Mouse (Mus musculus) layer of hippocampus, adult 9-11 months (tissue): ENCODE measurements around the gene Mok.
A peak's percentile ranks its signal among the peaks of the same experiment; 100 is the strongest.

Source experiments
- DNase-seq: peaks from one replicate; pipeline ENCODE4 v3.0.0; 2022

The Mok gene

DNA sequence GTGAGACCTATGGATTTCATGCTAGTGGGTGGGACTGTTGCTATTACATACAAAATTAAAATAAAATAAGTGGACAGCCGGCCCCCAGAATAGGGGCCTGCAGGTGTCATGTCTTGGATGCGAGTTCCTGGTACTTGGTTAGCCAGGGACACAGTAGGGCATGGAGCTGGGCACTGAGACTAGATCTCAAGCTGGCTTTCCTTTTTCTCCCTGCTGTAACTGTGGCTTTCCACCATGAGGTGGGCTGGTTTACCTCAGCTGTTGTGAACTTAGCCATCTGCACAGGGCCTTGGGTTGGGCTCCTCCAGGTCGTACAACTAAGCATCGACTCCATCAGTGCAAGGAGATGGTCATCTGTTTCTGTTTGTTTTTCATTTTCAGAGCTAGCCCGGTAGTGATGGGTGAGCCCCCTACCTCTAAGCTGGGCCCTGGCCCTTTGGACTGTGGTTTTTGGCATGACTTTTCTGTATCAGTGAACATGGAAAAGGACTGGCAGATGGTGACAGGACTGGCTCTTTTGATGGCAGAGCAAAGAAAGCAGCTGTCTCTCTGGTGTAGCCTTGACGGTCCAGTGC is 5.5 kb upstream of the Mok start:
- DNase-seq: no peak

DNA sequence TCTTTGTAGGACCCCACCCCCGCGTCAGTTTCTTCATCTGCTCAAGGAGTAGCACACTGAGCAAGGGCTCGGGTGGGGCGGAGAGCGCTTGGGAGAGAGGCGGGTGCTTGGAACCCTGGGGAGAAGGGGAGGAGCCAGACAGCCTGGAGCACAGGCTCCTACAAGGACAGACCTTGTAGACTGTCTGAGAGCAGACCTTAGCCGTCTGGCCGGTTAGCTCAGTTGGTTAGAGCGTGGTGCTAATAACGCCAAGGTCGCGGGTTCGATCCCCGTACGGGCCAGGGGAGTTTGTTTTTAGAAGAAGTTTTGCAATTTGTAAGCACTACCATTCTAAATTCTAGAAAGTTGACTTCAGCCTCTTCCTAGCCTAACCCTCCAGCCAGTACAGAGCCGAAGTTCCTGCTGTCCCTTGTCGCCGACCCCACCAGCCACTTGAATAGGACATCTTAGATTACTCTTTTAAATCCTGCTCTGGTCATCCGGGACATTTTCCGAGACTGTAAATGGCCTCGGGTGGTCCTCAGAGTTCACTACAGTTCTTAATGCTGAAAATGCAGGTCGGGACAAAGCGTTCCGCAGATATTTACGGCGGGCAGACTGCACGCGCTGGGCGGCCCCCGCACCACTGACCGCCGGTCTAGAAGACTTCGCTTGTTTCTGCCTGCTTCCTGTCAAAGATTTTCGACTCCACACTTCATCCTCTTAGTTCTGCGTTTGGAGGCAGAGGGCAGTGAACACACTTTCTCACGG is 4.6 kb upstream of the Mok start:
- DNase-seq: peak; percentile 89

DNA sequence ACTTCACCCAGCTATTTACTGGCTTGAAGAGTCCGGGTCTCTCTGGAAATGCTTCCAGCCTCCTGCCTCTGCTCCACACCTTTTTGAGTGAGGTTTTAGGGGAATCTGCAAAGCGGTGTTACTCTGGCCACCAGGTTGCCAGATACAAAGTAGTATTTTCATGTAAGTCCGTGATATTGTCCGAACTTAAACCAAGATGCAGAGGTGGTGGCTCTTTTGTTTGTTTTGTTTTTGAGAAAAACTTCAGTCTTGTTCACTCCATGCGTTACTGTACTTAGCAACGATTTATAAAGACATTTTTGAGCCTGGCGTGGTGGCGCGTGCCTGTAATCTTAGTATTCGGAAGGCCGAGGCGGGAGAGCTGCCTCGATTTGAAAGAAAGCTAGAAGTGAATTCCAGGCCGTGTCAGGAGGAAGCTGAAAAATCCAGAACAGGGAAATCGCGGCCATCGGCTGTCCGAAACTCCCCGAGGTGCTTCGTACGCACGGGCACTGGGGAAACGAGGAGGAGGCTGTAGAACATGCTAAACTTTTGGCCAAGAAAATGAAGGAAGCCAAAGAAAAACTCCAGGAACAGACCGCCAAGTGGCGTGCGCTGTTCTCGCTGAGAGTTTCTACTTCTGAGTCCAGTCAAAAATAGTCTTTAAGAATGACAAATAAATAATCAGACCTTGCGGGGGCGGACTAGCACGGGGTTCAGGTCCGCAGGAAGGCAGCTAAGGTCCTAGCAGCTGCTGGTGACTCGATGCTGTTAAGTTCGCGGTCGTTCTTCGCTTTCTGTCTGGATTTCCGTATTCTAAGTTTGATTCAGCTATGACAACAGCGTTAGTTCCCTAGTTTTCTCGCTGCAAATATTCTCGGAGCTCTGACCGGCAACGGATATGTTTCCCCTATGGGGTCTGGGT is 3.7 kb upstream of the Mok start:
- no peak for DNase-seq

DNA sequence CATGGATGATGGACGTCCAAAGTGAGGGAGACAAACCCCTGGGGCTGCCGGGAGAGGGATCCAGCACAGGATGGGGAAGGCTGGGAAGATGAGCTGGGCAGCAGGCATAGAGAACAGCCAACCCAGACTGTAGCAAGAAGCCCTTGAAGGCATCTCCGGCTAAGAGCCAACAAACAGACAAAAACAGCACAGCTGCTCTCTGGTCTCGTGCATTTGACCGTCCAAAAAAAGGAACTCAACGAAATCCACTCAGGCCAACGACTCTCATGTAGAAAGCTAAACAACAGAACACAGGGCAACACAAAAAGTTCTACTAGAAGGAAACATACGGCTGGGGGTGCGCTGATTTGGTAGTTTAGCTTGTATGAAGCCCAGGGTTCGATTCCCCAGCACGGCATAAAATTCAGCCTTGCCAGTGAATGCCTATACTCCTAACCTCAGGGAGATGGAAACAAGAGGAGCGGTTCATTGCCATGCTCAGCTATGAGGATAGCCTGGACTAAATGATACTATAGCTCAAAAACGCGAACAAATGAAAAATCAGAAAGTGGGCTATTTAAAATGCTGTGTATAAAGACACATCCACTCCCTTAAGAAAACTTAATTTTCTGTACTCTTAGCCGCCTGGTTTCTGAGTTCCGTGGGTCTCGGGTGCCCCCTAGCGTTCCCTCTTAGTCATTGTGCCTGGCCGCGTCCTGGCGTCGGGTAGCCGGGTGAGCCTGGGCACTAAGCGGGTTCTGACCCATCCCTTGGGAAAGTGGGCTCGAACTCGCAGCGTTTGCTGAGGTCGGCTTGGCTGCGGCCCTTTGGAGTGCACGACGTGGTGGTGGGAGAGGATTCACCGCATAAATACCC is 2.7 kb upstream of the Mok start:
- DNase-seq: no peak

DNA sequence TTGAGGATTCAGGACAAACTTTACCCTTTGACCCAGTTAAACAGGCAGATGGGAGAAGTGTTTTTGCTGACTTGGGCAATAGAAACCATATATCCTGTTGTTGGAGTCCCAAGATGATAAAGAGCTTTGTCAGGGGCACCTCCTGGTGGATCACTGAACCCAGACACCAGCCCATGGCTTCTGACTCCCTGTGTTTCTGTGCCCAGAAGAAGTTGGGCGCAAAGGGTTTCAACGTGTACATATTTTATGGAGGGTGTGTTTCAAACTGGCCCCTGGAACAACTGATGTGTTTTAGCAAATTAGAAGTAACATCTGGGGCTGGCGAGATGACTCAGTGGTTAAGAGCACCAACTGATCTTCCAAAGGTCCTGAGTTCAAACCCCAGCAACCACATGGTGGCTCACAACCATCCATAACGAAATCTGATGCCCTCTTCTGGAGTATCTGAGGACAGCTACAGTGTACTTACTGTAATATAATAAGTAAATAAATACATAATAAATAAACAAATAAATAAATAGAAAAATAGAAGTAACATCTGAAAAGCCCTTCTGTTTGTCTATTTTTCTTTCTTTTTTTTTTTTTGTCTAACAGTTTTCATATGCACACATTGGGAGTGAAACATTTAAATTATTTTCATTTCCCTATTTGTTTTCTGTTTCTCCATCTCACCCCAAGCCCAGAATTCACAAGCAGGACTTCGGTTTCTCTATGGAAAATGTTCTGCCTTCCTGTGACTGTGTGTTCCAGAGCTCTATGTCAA is 1.2 kb upstream of the Mok start:
- DNase-seq: no peak

DNA sequence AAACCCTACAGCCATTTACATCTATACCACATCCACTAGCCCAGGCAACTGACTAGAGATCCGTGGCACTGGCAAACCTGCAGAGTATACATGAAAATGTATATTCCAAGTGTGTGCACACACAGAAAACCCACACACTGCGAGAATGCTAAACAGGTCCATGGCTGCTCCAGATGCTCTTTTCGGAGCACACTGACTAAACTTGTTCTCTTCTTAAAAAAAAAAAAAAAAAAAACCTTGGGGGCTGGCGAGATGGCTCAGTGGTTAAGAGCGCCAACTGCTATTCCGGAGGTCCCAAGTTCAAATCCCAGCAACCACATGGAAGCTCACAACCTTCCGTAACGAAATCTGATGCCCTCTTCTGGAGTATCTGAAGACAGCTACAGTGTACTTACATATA is 2.9 kb downstream of the Mok start:
- no peak for DNase-seq

DNA sequence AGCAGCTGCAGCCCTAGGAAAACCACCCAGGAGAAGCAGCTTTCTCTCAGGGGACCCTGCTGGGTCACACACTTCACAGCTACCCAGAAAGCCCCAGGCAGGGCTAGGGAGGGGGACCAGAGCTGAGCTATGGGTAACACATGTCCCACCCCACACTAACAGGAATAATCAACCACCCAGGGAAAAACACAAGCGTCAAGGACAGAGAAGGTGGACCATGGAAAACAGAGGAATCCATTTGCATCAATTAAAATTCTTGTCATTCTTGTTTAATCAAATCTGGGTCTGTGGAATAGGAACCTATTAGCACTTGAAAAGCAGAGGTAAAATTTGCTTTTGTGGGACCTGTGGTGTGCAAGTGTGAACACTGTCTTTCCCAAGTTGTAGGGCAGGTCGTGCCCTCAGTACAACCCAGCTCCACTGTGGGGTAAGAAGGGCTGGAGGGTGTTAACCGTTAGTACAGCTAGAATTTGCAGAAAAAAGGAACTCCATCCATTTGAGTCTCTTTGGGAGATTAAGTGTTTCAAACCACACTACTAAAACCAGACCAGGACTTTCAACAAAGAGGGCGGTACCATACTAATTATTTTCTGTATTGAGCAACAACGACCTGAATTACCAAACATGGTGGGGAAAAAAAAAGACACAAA is 3.4 kb downstream of the Mok start:
- DNase-seq: no peak

DNA sequence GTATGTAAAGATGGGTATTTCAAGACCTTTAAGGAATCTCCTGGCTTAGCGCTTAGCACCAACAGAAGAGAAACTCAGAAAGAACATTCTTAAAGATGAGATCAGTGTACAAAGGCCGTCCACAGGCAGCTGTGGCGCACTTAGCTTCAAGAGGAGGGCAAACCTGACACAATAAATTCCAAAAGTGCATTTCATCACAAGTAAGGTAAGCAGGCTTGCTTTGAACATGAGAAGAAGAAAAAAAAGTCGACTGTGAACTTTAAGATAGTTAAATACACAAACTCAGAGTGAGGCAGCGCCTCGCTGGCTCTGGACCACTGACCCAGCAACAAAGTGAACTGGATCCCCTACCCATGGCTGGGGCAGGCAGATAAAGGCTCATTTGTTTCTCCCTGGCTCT is 4.0 kb downstream of the Mok start:
- no peak for DNase-seq

DNA sequence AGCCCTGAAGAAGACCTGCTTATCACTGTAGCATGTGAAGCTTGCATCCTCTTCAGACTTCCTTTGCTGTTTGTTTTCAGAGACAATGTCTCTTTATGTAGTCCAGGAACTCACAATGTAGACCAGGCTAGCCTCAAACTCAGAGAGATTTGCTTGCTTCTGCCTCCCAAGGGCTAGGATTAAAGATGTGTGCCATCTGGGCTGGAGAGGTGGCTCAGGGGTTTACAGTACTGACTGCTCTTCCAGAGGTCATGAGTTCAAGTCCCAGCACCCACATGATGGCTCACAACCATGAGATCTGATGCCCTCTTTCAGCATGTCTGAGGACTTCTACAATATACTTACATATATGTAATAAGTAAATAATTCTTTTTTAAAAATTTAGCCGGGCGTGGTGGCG is 5.6 kb downstream of the Mok start:
- DNase-seq: no peak

DNA sequence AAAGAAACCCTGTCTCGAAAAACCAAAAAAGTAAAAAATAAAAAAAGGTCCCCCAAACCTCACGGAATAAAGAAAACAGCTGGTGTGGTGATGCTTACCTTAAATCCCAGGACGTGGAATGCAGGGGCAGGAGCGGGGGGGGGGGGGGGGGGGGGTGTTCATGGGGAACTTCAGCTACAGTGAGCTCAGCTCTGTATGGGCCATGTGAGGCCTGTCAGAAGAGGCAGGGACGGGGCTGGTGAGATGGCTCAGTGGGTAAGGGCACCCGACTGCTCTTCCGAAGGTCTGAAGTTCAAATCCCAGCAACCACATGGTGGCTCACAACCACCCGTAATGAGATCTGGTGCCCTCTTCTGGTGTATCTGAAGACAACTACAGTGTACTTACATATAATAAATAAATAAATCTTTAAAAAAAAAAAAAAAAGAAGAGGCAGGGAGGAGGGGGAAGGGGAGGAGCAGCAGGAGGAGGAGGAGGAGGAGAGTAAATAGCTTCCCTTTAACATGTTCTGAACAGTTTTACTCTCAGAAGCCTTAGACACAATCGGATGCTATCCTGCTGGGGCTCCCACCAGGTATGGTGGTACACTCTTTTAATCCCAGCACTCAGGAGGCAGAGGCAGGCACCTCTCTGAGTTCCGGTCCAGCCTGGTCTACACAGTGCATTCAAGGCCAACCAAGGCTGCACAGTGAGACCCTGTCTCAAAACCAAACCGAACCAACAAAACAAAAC is 10.3 kb downstream of the Mok start:
- no peak for DNase-seq

DNA sequence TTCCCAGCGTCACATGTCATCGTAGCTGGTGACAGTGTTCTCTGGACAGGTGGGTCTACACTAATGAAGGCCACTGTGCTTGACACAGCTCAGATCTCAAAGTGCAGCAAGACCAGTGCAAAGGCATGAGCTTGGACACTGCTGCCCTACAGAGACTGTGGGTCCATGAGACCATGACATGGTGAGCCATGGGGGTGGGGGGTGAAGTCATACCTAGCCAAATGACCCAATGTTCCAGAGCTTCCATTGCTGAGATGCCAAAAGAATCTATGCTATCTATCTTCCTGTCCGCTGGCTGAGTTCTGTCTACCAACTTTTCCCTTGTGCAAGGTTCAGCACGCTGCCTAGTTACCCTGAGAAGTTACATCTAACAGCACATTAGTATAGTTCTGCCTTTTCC is 11.8 kb downstream of the Mok start:
- no peak for DNase-seq

DNA sequence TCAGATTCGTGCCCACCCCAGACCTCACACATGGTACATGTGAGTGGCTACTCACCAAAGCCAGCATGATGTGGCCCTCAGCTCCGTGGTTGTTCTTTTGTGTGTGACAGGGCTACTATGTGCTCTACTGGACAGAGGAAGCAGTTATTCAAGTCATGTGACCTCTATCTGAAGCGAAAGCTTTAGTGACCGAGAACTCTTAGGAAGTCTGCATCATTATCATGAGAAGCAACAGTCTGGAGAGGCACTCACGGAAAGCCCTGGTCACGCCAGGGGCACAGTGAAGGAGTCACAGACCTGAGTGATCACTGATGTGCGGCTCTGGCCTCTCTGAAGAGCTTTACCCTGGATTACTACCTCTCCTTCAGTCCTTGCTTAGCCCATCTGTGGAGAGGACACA is 18.4 kb downstream of the Mok start:
- no peak for DNase-seq

DNA sequence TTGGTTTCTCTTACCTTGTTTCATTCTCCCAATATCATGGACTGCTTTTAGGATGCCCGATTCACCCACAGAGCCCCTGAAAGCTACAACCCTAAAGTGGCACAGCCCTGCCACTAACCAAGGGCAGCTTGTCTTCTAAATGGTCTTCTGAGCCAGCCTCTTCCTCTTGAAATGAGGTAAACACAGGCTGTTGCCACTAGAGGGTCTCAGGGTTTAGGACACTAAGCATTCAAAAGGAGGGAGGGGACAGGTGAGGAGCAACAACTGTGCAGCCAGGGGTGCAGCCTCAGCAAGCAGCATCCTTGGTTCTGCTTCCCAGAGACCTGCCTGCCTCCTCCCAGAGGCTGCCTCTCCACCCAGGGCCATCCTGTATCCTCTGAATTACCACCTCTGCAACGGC is 19.0 kb downstream of the Mok start:
- DNase-seq: no peak

DNA sequence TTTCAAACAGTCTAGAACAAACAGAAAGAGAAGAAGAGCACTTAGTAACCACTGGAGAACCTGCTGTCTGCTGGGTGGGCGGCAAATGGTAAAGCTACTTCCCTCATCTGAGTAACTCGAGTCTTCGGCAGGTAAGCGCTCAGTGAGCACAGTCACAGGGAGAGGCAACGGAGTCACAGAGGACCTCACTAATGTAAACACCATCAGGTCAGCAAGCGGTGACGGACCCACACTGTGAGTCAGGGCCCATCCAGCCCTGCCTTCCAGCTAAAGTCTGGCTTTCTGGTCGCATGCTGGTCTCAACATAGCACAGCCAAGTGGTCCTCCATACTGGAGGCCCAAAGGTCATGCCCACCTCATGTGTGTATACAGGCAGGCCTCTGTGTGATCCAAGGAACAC is 21.4 kb downstream of the Mok start:
- DNase-seq: no peak

DNA sequence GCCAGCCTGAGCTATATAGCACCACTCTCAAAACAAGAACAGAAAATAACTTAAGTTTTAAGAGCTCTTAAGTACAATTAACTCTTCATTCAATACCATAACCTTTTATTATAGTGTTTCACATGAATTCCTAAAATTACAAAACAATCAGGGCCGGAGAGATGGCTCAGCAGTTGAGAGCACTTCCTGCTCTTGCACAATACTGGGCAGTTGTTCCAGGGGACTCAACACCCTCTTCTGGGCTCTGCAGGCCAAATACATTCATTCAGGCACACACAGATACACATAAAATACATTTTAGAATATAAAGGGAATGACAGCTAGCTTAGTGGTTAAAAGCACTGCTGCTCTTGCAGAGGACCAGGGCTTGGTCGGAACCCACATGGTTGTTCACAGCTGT is 23.9 kb downstream of the Mok start:
- no peak for DNase-seq

DNA sequence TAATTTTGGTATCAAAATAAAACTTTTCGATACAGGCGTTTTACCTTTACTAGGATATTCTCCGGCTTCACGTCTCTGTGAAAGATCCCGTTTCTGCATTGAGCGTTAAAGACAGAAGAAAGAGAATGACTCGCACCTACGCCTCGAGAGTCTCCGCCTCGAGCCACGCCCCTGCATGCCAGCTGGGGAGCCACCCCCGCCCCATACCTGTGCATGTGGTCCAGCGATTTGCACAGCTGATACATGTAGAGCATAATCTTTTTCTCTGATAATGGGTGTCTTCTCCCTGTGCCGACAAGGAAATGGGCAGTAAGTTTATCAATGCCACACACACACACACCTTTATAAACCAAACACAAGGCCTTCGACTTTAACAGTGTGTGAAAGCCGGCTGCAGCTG is 25.8 kb downstream of the Mok start:
- no peak for DNase-seq

DNA sequence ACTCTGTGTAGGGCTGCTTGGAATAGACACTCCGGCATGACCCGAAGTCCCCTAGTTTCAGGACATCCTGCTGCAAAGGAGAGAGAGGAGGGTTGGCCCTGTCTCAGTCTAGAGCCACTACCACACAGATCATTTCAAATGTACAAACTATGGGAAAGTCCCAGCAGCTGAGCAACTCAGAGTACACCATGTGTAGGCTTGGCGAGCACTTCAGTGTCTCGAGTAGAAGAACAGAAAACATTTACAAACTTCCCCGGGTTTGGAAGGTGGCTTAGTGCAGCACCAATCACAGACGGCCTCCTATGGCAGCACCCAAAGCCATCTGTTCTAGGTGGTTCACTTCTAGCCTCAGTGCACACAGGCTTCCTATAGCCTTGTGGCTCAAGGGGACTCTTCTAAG is 27.1 kb downstream of the Mok start:
- no peak for DNase-seq

DNA sequence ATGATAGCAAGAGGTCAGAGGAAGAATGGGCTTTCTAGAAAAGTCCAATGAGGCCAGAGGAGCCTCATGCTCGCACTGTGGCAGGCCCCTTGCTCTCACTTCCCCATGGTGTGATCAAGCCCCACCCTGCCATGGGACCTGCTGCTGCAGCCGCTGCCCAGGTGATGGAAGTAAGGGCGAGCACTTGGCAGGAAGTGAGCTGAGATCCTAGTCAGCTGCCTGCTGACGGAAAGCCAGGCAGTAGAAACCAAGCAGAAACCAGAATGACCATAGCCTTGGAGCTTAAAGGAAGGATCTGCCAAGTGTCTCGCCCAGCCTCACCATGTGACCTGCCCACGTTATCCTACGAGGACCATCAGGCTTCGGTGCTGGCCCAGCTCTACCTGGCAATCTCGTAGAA is 27.6 kb downstream of the Mok start:
- no peak for DNase-seq

DNA sequence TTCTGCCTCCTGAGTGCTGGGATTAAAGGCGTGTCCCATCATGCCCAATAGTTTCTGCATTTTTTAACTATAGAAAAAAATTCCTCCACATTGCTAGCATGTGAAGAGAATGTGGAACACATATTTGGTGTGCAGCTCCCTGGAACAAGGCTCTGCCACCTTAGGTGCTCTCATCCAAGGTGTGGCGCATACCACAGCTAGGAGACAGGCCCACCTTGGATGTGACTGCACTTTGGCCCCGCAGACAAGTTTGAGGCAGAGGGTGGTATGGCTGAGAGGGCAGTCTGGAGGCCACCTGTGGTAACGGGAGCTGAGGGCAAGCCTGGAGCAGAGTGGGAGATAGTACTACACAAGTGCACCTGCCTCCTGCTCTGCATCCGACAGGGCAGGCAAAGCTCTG is 31.9 kb downstream of the Mok start:
- DNase-seq: no peak

DNA sequence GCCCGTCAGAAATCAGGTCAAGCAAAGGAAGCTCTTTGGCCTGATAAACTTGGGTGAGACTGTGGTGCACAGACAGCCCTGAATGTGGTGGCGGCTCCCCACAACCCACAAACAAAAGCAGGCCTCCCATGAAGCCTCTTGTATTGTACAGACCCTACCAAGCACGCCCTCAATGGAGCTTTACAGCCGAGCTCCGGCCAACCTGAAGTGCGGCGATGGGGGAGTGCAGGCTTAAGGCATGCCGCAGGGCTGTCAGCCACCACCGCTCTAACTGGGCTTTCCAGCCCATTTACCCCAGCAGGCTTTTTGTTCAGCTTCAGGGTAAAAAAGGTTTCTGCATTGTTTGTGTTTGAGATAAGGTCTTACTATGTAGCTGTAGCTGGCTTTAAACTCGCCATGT is 32.3 kb downstream of the Mok start:
- DNase-seq: no peak
